Mouse (Mus musculus) testis, postnatal 14 days (tissue): ENCODE results near the gene Zdhhc24.
"Not testable (repeated sequence)": the region's sequence is repeated elsewhere in the genome, so short reads cannot be mapped to it uniquely, and the experiment has no call there.

Experiments
- DNase-seq: peaks from one replicate; pipeline ENCODE4 v3.0.0; 2021; ENCODE audit warnings: low spot score

The Zdhhc24 gene

DNA sequence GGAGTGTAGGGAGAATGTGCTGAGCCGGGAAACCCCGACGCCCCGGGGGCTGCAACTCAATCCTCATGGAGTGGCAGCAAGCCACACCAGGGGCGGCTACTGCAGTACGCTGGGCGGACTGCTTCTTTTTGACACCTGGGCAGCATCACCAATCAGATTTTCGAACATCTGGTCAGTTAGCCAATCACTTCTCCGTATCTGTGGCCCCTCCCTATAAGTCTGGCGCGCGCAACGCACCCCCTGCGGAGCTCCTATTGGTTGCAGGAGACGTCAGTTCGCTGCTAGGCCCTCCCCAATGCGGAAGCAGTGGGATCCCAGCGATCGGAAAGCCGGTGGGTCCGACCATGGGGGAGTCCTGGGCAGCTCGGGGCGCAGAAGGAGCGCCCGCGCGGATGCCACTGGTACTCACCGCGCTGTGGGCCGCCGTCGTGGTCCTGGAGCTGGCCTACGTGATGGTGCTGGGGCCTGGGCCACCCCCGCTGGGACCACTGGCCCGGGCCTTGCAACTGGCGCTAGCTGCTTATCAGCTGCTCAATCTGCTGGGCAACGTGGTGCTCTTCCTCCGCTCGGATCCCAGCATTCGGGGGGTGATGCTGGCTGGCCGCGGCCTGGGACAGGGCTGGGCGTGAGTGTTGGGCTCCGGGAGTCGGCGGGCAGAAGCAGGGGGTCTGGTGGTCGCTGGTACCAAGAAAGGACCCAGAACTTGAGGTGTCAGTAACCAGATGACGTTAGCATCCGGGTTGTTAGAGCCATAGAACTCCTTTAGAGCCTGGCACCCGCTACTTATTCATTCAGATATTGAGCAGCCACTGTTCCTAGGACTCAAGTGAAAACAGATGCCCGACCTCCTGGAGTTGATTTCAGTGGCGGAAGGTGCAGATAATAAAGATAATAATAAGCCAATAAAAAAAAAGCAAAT, at the start of gene Zdhhc24:
Zdhhc24 (plus strand) TSS at position 264 of the 919 bp plus-strand sequence.
- peak; percentile 95 for DNase-seq

DNA sequence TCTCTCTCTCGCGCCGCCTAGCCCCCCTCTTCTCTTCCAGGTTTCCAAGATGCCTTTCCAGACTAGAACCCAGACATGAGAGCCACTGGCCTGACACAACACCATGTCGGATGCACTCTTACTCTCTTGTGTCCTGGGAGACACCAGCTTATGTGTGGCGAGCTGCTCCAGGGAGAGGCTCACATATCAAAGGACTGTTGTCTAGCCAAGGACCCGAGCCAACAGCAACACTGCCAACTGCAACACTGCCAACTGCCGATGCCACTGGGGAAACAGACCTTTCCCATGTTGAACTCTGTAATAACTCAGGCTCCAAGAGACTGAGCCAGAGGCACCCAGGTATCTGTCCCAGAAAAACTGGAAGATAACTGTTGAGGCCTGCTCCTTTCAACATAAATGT, 49.3 kb upstream of the Zdhhc24 start:
- no peak for DNase-seq

DNA sequence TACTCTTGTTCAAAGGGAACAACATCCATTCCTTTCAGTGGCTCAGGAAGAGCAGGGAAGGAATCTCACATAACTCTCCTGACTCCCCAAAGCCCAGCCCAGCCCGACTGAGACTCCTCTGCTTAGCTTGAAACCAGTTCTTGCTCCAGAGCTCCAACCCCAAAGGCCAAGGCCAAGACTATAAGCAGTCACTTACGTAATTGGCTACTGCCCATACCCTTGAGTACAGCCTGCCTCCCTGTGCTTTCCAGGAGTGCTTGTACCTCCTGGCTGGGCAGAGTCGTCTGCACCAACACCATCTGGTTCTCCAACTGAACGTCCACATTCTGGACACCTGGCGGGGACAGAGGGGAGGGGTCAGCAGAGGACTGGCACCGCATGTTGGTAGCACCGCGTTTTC, 44.5 kb upstream of the Zdhhc24 start:
- peak; percentile 41 for DNase-seq

DNA sequence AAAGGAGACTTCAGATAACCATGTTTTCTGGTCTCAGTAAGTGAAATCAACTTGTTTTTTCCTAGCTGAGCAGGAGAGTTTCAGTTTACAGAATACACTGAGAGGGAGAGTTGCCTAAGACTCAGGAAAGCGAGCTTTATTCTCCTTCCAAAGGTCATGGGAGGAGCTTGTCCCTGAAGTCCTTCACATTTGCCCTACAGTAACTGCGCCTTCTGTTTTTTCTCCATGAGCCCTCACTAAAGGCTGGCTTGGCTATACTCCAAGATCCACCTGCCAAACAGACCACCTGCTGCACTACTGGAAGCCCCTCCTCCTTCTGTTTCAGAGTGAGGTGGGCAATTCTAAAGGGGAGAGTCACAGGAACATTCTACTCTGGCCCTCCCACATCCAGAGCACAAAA, 42.4 kb upstream of the Zdhhc24 start:
- no peak for DNase-seq

DNA sequence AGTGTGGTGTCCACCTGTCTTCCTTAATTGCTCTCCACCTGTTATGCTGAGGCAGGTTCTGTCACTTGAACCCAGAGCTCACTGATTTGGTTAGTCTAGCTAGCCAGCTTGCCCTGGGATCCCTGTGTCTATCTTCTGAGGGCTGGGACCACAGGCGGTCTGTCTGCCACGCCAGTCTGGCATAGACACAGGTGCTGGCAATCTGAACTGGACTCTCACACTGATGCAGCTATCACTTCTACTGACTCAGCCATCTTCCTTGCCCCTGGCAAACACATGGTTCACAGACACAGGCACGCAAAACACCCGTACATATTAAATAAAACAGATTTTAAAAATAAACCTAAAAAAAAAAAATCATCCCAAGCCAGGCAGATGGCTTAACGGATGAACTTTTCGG, 41.4 kb upstream of the Zdhhc24 start:
- DNase-seq, result no peak

DNA sequence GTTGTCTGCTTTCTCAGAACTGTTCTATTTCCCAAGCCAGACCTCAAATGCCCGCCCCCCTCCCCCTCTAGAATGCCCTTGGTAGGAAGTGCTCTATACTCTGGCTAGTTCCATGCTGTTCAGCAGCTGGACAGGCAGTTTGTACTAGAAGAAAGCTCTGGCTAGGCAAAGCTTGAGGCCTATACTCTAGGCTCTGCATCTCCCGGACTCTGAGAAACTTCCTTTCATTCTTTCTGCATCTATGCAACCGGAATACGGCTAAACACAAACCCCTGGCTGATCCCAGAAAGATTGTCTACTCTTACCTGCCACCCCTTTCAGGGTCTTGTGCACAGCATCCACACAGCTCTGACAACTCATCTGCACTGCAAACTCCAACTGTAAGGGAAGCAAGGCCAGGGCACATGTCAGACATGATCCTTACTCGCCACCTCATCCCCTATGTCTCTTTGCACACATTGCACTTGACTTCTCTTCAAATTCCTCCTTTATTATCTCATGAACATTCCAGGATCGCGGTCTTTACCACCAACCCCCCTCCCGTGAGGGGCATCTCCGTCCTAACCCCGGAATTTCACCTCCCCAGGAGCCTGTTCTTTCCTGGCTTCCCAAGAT, 39.8 kb upstream of the Zdhhc24 start:
- DNase-seq, result no peak

DNA sequence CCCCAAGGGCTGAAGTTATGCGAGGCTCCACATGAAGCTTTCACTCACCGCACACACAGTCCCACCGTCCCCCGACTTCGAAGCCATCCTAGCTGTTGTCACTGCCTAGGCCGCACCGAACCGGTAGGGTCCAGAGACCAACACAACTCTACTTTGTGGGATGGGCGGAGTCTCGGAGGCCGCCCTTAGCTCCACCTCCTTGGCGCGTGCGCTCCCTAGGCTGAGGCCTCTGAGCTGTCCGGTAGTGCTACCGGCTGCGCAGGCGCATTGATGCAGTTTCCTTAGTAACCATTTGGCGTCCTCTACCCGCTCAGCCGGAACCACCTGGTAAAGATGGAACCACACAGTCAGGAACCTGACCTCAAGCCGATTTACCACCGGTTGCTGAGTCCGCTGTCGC, 39.3 kb upstream of the Zdhhc24 start, which contains the start of the genes Ccs and Ccdc87:
Ccs (minus strand) TSS at position 184 of the 400 bp plus-strand sequence.
Ccdc87 (plus strand) TSS at position 218 of the 400 bp plus-strand sequence.
- peak; percentile 95 for DNase-seq

DNA sequence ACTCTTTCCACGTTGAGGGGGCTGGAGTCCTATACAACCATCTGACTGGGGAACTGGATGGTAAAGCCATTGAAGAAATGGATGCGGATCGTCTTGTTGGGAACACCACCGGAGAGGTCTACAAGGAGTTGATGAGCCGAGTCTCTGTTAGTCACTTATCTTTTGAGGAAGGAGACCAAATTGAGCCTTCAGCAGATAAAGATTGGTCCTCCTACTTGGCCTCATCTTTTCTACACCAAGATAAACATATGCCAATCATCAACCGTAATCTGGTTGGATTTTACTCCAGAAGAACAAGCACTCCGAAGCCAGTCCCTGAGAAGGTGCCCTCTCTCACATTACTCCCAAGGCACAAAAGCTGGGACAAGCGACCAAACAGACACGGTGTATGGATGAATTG, 37.6 kb upstream of the Zdhhc24 start:
- no peak for DNase-seq

DNA sequence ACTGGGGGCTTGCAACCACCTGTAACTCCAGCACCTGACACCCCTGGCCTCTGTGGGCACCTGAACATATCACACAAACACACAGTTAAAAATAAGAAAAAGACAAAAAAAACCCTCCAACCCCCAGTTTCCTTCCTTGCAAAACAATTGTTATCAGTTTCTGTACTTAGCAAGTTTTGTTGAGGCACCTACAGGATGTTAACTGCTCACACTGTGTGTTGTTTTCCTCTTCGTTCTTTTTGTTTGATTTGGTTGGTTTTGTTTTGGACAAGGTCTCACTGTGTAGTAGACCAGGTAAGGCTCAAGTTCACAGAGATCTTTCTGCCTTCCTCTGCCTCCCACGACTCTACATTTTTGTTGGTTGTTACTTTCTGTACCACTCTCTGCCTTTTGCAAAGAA, 35.9 kb upstream of the Zdhhc24 start:
- no peak for DNase-seq

DNA sequence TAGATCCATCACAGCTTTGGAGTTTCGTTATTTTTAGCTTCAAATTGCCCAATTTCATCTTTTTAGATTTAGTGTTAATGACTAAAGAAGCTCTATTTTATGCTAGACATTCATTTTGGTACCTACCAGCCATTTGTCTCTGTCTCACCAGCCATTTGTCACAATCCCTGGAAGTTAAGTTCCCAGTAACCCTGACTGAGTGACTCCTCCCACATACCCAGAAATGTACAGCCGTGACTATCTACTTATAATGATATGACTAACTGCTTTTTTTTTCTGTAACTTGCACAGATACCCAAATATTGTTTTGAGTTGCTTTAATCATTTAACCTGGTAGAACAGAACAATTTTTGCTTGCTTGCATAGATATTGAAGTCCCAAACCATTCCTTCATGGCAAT, 32.6 kb upstream of the Zdhhc24 start:
- DNase-seq, result no peak

DNA sequence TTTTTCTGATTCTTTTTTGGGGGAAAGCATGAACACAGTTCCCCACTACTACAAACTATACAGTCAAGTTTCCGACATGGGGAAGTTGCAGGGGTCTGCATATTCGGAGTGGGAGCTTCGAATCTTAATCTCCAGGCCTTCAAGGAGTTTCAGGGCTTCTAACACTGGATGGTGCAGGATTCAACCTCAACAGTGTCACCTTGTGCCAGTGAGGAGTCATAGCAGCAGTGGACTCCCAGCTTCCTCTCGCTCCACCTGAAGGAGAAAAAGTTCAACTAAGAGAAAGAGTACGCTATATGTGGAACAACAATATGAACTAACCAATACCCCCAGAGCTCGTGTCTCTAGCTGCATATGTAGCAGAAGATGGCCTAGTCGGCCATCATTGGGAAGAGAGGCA, 31.0 kb upstream of the Zdhhc24 start:
- DNase-seq, result no peak

DNA sequence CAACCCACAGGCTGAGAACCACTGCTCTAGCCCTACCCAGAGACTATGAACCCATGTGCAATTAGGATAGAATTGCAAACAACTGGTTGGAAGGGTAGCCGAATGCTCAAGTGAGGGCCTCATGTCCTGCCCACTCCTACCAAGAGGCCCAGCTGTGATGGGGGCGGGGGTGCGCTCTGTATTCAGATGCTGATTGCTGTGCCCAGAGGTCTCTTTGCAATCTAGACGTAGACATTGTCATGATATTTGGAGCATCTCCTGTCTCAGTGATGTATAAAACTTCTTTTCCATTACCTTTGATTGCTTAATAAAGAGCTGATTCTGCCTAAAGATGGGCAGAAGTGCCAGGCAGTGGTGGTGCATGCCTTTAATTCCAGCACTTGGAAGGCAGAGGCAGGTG, 28.7 kb upstream of the Zdhhc24 start:
- no peak for DNase-seq

DNA sequence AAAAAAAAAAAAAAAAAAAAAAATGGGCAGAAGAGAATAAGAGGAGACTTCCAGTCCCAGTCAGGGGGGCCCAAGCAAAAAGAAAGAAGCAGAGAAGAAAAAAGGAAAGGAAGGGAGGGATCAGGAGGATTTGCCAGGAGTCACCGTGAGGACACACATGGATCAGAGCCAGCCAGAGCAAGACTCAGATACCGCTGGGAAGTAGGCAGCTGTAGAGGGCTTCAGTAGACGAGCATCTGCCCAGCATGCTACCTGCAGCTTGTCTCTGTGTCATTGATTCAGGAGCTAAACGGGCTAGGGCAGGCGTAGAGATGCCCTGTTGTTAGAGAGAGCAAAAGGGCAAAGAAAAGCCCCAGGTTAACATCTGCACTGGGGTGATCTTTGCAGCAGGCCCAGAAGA, 28.2 kb upstream of the Zdhhc24 start:
- DNase-seq, result no peak

DNA sequence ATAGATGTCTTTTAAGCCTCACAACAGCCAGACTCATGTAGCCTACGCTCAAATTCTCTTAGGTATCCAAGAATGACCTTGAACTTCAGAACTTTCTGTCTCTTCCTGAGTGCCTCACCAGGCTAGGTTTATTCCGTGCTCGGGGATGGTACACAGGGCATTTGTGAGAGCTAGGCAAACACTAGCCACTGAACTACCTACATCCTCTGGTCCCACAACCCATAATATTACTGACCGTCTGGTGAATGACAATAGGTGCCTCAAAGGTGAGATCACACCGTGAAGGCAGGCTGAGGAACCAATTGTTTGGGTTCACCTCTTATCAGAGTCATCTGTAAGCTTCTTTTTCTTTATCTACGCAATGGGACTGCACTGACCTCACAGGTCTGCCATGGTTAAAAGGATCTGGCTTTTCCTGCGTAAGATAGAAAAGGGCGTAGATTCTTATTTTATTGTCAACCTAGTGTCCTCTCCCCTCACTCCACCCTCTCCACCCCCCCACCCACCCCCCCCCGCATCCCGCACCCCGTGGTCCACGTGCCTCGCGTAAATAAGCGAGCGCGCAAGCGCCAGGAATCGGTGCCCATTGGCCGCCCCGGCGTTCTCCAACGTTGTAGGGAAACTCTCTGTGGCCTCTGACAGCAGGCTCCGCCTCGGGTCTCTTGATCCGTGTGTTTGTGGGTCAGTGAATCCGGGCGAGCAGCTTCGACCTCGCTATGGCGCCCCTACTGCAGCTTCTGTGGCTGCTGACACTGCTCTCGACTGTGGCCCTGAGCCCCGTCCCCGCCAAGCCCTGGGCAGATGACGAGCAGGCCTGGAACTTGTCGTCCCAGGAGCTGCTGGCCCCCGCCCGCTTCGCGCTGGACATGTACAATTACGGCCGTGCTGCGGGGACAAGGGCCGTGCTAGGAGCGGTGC, 23.7 kb upstream of the Zdhhc24 start, which contains the start of gene Ctsf:
Ctsf (plus strand) TSS at position 579 of the 918 bp plus-strand sequence.
- DNase-seq, result peak; percentile 87

DNA sequence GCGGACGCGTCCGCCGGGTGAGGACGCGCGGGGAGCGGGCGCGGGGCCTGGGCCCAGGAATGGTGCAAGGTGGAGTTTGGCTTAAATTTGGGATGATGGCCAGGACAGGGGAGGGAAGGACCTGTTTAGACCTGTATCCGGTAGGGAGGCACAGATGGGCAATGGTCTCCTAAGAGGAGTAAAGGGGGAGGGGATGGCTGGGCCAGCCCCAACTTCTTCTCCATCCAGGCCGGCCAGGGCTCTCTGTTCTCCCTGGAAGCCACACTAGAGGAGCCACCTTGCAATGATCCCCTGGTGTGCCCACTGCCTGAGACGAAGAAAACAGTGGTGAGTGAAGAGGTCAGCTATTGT, 23.0 kb upstream of the Zdhhc24 start:
- no peak for DNase-seq

DNA sequence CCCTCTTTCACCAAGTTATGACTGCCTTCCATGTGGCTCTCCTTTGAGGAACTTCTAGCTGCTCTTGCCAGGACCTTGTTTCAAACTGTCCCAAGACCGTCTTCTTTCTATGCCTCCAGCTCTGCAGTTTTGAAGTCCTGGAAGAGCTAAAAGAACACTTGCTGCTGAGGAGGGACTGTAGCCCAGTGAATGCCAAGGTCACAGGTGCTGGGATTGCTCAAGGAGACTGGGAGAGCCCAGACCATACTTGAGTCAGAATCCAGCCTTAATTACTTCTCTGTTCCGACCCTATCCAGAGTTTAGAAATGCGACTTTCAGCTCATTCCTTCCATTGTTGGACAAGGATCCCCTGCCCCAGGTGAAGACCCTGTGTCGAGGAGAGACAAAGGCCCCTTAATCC, 22.5 kb upstream of the Zdhhc24 start:
- no peak for DNase-seq

DNA sequence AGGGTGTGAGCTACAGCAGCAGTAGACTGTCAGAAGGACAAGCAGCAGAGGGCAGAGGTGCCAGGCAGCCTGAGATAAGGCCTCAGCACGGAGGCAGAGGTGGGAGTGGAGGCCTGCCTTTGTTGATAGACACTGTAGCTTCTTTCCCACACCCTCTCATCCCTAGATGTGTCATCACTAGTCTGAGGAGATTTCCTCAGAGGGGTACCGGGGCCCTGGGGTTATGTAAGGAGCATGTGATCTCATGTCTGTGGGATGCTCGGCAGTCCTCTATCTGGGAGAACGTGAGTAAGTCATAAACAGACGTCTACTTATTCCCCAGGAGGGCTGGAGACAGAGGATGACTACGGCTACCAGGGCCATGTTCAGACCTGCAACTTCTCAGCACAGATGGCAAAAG, 19.4 kb upstream of the Zdhhc24 start:
- peak; percentile 41 for DNase-seq

DNA sequence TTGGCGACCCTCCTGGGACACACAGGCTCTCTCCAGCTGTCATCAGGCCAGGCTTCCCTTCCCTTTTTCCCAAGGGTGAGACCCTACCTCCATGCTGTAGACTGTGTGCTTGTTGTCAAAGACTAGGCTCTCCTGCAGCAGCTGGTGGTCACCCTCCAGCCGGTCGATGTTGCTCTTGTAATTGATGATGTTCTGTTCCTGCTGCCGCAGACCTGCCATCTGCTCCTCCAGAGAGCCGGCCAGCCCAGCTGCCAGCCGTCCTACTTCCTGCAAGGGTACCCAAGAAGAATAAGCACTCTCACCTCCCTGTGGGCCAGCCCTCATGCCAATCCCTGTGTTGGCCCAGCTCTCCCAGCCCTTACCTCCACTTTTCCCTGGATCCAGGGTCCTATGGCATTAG, 15.4 kb upstream of the Zdhhc24 start:
- DNase-seq, result no peak

DNA sequence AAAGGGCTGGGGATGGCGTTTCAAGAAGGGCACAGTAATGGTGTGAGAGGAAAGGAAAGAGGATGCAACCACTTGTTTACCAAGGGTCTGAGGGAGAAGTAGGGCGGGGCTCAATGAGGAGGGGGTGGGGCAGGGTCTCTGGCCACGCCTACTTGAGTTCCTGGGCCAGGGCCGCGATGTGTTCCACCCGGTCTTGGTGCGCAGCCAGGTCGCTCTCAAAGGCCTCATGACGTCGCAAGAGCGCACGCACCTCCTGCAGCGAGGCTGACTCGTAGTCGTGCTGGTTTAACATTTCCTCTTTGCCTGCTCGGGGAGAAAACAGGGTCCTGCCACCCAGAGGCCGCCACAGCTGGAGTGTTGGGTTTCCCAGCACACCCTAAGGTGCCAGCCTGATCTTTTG, 13.3 kb upstream of the Zdhhc24 start:
- DNase-seq, result peak; percentile 48

DNA sequence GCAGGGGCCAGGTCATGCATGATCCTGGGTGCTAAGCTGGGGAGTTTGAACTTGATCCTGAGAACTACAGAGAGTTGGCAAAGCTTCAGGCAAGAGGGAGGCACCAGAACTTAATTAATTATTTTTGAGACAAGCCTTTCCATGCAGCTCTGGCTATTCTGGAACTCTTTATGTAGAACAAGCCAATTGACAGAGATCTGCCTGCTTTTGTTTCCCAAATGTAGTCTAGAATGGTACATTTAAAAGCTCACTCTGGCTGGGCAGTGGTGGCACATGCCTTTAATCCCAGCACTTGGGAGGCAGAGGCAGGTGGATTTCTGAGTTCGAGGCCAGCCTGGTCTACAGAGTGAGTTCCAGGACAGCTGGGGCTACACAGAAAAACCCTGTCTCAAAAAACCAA, 3.9 kb upstream of the Zdhhc24 start:
- DNase-seq, result not testable (repeated sequence)

DNA sequence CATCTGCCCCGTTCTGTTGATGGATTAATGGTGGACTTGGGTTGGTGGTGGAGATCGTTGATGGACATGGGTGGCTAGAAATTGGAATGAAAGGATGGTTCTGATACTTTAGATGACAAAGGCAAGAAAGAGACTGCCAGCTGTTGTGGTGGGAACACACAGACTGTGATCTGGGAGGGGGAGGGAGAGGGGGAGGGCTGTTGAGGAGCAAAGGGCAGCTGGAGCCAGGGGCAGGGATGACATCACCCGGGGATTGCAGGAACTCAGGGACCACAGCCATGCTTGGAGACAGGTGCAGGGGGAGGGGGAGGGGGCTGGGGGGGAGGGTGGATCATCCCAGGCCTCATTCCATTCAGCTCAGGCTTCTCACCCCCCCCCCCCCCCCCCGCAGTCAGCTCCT, 2.2 kb upstream of the Zdhhc24 start:
- DNase-seq, result no peak

DNA sequence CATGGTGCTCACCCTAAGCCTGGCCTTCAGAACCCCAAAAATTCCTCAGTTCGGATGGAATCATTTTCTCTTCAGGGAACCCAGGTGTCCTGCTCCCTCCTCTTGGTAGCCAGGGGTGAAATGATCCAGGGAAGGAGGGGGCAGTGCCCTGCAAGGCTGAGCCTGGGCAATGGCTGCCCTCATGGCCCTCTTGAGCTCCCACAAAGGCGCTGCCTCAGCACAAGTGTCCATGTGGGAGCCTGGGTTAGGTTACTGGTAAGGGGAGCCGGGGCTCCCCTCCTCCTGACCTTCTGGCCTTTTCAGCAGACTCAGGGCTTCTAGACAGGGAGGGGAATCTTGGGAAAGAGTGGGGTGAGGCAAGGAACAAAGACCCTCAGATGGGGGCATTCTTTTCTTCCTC, 1.7 kb upstream of the Zdhhc24 start:
- DNase-seq, result no peak
